Mouse (Mus musculus): Measurements from ENCODE around the gene Aspscr1.

Aspscr1 gene

GRCm38 (mm10) chr11:120733521-120733920 is 60.7 kb downstream of the Aspscr1 start:
- no peak for DNase-seq (ENCODE audit: low read depth)

GRCm38 (mm10) chr11:120736424-120736823 is 63.7 kb downstream of the Aspscr1 start:
- DNase-seq (ENCODE audit: low read depth), result no peak

GRCm38 (mm10) chr11:120740981-120741380 is 68.2 kb downstream of the Aspscr1 start:
- DNase-seq (ENCODE audit: low read depth), result no peak

- no peak for DNase-seq (ENCODE audit: low read depth)
Observed at GRCm38 (mm10) chr11:120744121-120744701, 71.4 kb downstream of the Aspscr1 start.

- DNase-seq (ENCODE audit: low read depth), result no peak
Observed at GRCm38 (mm10) chr11:120747974-120748373, 75.2 kb downstream of the Aspscr1 start.

GRCm38 (mm10) chr11:120749430-120749829 is 76.7 kb downstream of the Aspscr1 start:
- DNase-seq (ENCODE audit: low read depth), result peak; percentile 34

- no peak for DNase-seq (ENCODE audit: low read depth)
Observed at GRCm38 (mm10) chr11:120751606-120752005, 78.8 kb downstream of the Aspscr1 start.

Data from c-Kit-positive CD71-positive TER-119-negative erythroid progenitor cells, embryonic 14.5 days (primary cell).